Mouse (Mus musculus) monocyte, adult 5-6 weeks (primary cell): ENCODE measurements at regions not wholly inside any gene's neighbourhood (a gene's known extent, or its start where the extent isn't known, plus 50 kb on each side); places are given as distances from the start of the nearest gene placed in this dataset.

Source experiments
- ATAC-seq: fragments of 153-309, 156-312 bp; replicated peaks from 2 replicates; pipeline ENCODE4 v1.8.0; 2017; ENCODE audit warnings: mild to moderate bottlenecking; ENCODE audit not compliant: low TSS enrichment, insufficient number of reproducible peaks, severe bottlenecking, poor library complexity, low FRiP score

DNA sequence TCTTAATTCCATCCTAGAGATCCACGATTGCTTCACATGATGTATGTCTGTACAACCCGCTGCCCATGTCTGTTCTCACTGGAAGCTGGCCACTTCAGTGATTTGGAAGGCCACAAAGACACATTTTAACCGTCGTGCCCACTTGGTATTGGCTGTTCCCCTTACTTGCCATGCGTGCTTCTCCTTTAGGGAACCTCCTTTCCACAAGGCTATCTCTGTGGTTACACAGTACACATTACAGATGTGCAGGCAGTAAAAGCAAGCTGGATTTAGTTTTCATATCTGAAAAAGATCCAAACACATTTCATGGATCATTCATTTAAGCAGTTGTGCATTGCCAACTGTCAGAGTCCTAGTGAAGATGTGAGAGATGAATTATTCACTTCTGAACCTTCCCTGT, 414.7 kb upstream of the Gm26657 start:
- ATAC-seq, result no peak

DNA sequence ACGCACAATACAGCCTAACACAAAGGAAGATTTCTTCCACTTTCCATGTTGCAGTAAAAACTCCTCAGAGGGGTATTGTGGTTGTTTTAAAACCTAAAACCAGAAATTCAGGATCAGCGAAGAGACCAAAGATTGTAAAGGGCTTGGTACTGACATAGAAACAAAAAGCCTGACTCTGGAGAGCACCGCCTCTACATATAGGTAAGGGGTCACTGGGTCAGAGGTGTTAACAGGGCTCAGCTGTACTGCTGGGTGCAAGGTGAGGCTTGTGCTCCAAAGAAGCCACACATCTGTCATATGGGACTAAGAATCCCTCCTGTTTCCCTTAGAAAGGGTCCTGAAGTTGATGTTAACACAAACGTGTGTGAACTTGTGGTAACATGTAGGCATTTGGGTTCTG, 420.7 kb upstream of the Gm26657 start:
- ATAC-seq, result no peak

DNA sequence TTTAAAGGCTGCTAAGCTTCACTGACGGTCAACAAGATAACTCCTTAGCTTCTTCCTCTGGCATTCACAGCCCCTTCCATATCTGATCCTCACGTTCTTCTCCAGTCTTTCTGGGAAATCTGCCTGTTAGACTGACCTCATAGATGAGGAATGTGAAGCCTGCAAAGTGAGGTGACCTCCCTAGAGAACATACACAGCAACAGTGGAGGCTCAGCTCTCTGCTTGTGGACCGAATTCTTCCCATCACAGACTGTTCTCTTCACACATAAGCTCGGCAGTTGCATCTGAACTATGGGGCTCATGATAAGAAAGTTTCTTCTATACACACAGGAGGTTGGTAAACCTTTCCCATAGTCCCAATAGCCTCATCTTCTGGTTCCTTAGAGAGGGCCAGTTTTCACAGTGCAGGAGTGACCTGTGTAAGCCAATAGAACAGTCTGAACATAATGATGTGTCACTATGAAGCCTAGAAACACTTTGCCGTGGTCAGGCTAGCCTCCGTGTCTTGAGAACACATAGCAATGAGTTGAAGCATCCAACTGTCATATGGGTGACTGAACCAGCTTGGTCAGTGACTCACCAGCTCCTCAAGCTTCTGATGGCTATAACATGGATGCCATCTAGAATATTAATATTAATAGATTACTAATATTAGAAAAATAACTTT, 434.1 kb upstream of the Gm26657 start:
- no peak for ATAC-seq

DNA sequence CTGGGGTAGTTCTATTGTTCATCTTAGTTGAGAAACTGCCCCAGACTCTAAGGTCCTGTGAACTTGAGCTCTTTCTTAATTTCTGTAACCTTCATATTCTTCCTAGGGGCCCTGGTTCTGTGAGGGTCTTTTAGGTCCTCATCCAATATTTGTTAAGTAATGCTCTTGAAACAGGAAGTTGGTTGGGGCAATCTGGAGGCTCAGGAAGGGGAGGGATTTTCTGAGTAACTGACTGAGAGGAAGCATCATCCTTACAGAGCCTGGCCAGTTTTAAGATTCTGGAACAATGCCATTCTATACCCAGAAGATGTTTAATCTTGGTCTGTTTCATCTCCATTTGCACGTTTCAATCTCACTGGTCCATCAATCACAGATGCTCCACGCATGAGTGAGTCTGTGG, 435.6 kb upstream of the Gm26657 start:
- no peak for ATAC-seq

DNA sequence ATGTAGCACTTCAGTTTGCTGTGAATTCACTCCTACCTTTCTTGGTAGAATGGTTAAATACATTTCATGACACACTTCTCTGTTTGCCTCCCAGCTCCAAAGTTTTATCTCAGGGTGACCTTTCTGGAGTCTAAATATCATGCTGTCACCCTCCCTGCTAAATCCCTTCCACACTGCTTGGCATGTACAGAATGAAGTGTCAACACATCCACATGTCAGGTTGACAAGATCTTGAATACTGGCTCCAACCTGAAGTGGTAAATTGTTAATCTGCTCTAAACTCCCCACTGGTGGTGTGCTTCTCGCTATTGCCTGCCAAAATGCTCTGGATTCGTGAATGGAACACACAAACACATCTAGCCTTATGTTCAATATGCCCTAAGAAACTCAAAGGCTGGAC, 451.9 kb upstream of the Gm26657 start:
- ATAC-seq, result no peak

DNA sequence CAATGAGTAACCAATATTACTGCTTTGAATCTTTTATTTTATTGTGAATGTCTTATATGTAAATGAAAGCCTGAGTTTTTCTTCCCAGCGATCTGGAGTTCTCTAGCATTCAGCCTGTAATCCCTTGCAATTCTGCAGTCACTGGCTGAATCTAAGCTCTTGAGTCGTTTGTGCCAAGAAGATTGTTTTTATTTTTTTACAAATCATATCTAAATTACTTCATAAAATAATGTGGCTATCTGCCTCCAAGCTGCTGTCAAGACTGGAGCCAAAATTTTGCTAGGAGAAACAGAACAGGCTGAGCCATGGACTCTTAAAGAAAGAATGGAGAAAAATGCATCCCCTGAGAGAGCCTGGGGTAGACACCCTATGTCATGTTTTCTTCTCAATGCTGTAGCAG, 455.4 kb upstream of the Gm26657 start:
- no peak for ATAC-seq

DNA sequence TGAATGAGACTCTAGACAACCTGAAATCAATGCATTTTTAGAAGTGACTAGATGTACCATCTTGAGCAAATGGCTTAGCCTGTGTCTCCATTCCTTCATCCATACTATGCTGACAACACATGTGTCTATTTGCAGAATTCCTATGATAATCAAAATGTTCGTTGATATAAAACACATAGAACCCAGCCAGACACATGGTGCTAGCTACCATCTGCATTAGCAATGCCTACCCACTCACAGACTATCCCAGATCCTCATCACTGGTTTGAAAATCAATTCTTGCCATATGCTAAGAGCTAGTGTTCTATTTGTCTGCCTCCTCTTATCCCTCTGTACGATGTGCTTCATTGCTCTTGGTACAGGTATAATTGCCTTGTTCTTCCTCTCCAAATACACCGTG, 464.0 kb upstream of the Gm26657 start:
- no peak for ATAC-seq

DNA sequence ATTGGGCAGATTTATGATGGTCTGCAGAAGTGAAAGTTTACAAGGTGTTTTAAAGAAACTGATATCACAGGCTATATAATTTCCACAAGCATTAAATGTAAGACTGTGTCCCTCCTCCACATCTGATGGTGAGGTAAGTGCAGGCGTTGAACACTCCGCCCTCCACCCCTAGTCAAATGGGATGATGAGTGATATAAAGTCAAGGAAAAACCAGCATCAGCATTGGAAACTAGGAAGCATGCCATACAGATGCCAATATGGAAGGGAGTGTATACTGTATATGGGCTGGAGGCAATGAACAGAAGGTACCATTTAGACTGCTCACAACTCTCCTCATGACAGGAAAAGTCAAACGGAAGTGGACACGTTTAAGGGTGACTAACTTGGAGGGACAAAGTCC, 468.5 kb upstream of the Gm26657 start:
- ATAC-seq, result no peak

DNA sequence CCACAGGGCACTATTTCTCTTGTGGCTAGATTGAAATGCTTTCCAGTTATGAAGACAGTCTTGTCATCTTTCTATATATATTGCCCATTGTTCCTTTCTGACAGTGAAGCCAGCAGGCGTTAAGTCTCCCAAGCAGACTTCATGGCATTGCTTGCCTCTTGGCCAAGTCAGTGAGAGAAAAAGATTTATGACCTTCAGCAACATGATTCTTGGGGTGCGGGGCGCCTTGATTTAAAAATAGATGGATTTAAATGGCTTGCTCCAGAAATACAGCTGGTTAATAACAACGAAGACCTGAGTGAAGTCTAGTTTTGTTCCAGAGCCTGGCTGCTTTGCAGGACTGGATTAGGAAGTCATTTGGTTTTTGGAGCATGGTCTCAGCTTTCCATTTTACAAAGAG, 475.2 kb upstream of the Gm26657 start:
- ATAC-seq, result no peak

DNA sequence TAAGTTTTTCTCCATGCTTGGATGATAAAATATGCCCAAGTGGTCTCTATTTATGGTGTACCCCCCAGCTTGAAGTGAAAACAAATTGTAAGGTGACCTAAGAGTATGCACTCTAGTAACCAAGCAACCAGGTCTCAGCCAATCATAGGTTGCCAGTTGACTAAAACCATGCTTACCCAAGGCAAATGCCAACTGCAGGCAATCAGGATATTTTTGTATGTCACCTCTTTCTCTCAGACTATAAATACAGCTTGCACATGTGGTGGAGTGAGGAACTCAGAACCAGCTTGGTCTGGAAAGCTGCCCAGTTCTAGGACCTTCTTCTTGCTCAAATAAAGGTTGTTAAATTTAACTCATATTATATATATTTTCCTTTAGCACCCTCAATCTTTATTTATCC, 476.0 kb upstream of the Gm26657 start:
- no peak for ATAC-seq

DNA sequence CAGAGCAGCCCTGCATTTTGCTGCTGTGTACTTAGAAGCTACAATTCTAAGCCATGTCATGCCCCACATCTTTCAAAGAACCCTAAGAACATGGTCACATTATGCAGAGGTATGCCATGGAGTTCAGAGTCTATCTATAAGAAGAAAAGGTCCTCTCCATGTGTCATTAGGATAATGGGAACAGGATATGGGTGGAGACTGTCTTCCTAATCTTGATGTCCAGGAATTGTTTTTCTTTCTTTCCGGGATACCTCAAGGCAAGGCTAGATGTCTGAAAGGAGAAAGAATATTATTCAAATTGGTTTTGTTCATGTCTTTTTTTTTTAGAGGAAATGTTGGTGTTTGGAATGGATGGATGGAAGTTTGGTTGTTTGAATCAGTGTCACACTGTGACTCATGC, 477.3 kb upstream of the Gm26657 start:
- no peak for ATAC-seq

DNA sequence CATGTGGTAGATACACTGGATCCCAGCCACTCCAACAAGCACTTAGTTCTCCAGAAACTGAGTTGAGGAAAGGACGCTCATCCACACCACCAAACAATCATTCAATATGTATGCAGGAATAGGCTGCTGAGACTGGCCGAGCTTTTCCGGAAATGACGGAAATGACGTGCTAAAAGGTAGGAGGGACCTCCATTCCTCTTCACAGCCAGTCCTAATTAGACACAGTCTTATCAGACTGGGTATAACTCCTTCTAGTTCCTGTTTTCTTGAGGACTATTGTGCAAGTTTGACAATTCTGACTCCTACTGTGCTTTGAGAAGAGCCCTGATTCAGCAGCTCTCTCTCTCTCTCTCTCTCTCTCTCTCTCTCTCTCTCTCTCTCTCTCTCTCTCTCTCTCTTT, 477.9 kb upstream of the Gm26657 start:
- ATAC-seq, result peak; percentile 84

DNA sequence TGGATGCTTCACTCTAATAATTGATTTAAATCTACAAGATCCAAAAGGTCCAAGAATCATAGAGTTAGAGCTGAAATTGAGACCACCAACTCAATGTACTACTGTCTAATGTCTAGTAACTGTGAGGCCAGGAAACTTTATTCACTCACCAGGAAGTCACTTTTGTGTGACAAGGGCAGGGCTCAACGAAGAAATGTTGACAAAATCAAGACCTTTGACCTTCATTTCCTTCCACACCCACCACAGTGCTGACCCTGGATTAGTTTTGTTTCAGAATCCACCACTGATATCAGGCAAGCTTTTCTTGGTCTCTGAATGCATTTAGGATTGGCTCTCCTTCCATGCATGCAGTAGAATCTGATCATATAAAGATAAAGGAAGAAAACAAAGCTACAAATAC, 487.5 kb upstream of the Gm26657 start:
- ATAC-seq, result no peak

DNA sequence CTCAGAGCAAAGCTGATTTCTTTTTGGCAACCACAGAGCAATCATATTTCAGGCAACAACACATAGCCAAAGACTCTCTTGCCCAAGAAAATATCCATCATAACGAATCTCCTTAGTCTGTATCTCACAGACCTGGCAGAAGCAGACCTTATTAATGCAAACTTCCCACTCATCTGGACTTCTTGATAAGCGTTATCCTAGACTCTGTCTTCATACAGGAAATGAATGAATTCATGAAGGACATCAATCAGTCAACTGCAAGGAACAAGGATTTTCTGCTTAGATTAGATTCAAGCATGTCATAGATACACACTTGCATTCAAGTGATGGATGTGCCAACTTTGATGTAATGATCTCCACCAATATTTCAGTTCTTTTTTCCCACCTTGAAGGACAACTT, 488.1 kb upstream of the Gm26657 start:
- no peak for ATAC-seq

DNA sequence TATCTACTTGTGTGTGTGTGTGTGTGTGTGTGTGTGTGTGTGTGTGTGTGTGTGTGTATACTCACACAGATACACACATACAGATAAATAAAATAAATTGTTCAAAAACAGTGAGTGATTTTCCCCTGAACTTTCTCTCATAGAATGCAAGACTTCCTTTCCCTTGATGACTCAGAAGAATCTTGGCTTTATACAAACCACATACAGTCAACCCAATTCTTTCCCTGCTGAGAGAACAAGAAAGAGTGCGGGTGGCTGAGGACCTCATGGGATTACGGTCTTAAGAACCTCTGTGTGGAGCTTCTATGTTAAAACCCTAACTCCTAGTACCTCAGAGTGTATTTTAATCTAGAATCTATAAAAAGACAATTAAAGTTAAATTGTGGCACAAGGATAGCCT, 489.3 kb upstream of the Gm26657 start:
- ATAC-seq, result no peak

DNA sequence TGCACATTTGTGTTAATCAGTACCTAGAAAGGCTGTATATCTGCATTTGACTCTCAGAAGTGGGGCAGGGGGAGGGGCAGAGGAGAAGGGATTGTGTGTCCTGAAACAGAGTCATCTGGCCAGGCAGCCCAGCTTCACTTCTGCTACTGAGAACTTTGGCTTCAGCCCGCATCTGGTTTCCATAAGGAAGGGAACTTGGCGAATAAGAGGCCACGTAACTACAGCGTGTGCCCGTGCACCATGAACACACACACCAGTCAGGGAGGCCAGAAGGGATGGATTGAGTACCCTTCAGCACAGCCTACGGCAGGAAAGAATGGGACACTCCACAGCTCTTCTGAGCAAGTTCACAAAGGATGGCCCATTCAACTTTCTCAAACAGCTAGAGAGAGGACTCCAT, 496.0 kb upstream of the Gm26657 start:
- no peak for ATAC-seq

DNA sequence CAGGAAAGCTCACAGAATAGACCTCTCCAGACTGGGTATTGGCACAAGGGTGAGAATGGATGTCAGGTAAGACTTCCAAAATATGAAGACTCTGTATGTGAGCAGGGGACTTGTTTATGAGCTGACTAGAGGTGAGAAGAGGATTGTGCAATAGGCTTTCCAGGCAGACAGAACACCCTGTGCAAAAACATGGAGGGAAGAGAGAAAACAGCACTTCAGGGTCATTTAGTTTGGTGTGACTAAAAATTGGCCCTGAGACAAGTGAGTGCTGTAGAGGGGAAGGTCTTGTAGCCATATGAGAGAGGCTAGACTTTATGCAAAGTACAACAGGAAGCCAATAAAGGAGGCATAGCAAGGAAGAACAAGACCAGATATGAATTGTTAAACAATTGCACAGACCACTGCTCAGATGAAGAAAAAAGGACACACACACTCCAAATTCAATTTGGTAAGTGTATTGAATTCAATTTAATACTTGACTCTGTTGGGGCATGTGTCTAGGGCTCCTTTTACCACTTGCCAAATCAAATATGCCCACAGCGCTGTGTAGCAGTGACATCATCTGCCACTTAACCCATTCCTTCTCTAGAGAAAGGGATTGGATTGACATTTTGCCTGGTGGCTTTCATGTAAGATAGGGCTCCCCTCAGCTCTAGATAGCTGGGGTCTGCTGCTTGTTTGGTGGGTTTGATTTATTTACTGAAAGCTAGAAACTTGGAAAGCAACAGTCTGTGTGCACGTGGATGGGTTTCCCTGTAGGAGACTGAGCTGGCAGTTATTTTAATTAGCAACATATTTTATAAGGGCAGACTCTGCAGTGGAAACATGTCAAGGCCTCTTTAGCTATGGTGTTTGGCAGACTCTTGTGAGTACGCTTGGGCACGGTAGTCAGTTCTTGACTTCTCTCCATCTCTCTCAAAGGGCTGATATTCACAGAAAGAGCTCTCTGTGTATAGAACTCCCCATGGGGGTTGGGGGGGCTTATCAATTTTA, 501.1 kb upstream of the Gm26657 start:
- ATAC-seq, result no peak

DNA sequence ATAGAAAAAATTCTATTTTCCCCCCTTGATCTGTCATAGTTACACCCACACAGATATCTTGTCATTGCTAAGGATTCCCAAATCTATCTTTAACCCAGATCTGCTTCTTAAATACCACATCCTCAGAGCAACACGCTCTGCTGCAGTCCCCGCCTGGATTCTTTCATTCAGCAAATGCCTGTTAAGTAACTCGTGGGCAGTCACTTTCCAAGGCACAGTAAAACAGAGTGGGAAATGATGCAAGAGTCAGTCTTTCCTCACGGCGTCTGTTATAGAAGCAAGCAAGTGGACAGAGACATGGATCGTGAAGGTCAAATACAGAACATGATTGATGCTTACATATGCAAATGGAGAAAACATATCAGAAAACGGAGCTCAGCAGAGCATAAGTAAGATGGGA, 508.5 kb upstream of the Gm26657 start:
- no peak for ATAC-seq

DNA sequence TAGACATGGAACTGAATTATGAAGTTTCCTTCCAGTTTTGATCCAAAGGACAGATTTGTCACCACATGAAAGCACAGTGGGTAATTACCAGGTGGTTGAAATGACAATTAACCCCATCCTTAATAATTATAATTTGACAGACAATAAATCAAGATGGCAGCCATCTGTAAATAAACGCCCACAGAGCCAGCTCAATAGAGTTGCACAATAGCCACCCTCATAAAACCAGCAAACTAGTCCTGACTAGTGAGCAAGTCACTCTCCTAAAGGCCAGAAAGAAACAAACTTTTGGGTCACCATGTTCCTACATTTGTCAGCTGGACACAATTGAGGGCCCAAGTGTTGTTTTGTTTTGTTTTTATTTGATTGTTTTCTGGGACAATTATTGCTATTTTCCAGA, 509.4 kb upstream of the Gm26657 start:
- ATAC-seq, result no peak

DNA sequence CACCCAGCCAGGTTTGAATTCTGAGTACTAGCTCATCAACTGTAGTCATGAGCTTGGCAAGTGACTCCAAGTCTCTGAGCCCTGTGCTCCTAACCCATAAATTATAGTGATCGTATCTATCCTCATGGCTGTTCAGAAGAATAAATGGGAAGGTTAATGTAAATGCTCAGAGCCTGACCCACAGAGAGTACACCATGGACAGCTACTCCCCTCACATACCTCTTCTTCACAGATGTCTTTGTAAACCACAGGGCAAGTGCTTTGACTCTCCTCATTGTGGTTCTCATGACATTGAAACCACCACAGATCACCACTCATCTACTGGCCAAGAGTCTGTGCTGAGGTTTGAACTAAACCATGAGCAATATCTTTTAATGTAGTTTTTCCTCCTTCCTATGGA, 513.4 kb upstream of the Gm26657 start:
- ATAC-seq, result no peak
